Mouse (Mus musculus) testis, postnatal 14 days (tissue): Measurements from ENCODE around the gene Clip2.
"Not testable (repeated sequence)": the region's sequence is repeated elsewhere in the genome, so short reads cannot be mapped to it uniquely, and the experiment has no call there.

ENCODE experiments used
- DNase-seq: peaks from one replicate; pipeline ENCODE4 v3.0.0; 2021; ENCODE audit warnings: low spot score

Gene Clip2

DNA sequence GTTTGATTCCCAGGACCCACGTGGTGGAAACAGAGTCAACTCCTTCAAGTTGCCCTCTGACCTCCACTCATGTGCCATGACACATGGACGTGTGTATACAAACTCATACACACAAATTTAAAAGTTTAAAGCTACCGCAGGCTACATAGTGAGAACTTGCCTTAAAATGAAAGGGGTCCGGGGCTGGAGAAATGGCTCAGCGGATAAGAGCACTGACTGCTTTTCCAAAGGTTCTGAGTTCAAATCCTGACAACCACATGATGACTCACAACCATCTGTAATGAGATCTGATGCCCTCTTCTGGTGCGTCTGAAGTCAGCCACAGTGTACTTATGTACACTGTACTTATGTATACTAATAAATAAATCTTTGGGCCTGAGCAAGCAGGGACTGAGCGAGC is 93.1 kb downstream of the Clip2 start:
- no peak for DNase-seq

- DNase-seq = no peak
Observed at GRCm38 (mm10) chr5:134458416-134458815, 93.8 kb downstream of the Clip2 start.

- no peak for DNase-seq
Observed at GRCm38 (mm10) chr5:134457371-134457770, 94.9 kb downstream of the Clip2 start.

DNA sequence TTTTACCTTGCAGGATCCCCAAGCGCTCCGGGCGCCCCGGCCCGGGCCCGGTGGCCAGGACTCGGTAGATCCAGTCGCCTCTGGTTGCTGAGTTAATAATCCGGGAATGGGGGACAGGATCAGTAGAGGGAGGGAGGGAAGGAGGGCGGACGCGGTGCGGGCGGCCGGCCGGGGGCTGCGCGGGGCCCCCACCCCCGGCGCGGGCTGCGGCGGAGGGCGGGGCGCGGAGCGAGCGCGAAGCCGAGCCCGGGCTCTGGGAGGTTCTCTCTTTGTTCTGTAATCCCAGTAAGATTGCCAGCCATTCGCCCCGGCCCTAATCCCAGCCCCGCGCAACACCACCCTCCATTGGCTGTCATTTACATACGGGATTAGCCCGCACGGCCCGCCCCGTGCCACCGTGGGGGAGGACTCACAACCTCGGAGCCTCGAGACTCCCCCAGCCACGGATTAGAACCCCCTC is 95.7 kb downstream of the Clip2 start, which contains the start of gene Gtf2ird1:
Gene Gtf2ird1 (minus strand): TSS at position 214 of the 460 bp plus-strand sequence.
- DNase-seq = peak; percentile 61

DNA sequence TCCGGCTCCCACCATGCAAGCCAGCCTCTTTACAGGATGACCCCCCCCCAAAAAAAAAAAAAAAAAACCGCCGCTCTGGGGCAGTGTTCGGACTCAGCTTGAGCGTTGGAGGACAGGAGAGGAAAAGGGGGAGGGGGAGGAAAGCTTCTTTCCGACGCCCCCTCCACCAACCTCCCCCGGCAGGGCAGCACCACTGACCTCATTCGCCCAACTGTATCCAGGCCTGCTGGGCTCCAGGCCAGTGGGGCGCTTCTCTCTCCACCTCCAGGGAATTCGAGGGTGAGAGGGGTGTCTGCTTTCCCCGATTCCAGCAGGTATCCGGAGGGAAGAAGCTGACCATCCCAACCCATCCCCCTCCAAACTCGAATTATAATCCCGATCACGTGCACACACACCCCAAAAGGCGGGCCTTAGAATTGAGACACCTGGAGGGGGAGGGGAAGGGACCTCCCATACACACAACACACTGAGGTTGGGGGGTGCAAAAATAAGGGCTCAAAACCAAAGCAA is 96.3 kb downstream of the Clip2 start:
- DNase-seq = peak; percentile 56

- DNase-seq = no peak
Observed at GRCm38 (mm10) chr5:134455186-134455895, 96.9 kb downstream of the Clip2 start.

DNA sequence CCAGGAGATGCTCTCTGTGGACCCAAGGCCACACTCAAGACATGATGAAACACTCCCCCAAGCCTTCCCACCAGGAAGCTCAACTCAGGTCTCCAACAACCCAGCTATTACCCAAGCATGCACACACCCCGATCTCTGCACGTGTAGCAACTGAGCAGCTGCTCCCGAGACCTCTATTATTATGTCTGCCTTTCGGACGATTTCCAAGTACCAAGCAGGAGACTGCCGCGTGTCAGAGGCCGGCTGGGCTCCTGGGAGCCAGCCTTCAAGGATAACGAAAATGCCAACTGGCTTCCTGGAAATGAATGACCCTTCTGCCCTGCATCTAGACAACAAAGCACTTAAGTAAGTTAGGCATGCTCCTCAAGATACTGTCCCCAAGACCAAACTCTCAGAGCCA is 97.8 kb downstream of the Clip2 start:
- DNase-seq = no peak

DNA sequence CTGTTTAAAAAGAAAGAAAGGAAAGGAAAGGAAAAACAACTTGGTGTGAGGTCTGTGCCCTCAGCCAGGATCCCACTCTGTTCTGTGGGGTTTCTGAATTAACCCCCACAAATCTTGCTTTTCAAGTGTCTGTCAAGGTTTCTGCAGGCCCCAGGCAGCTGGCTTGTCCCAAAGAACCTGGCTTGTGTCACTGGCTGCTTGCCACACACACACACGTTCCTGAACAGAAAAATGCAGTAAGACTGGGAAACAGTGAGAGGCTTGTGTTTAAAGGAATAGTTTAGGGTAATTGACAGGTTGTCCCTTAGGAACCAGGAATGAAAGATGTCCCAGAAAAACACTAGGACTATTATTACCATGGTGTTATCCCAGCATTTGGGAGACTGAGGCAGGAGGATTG is 98.7 kb downstream of the Clip2 start:
- no peak for DNase-seq

GRCm38 (mm10) chr5:134446755-134447154 is 105.5 kb downstream of the Clip2 start:
- DNase-seq = not testable (repeated sequence)

- no peak for DNase-seq
Observed at GRCm38 (mm10) chr5:134445895-134446294, 106.3 kb downstream of the Clip2 start.

GRCm38 (mm10) chr5:134445208-134445831 is 106.9 kb downstream of the Clip2 start:
- no peak for DNase-seq

DNA sequence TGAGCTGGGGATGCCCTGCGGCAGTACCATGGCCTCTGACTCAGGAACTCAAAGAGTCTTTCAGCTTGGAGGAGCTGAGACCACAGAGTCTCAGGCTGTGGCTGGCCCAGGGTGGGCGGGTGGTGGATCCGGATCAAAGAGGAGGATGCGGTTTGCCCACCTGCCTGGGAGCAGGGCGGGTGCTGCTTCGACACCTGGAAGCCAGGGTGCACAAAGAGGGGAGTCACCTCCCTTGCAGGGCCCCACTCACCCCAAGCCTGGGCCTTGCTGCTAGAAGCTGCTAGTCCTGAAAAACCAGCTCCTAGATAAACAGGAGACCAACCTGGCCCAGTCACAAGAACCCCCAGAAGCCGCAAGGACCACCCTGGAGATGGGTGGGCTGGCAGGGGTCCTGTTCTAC is 107.8 kb downstream of the Clip2 start:
- DNase-seq = no peak

- DNase-seq = no peak
Observed at GRCm38 (mm10) chr5:134442066-134442465, 110.2 kb downstream of the Clip2 start.

- no peak for DNase-seq
Observed at GRCm38 (mm10) chr5:134441105-134441504, 111.1 kb downstream of the Clip2 start.

DNA sequence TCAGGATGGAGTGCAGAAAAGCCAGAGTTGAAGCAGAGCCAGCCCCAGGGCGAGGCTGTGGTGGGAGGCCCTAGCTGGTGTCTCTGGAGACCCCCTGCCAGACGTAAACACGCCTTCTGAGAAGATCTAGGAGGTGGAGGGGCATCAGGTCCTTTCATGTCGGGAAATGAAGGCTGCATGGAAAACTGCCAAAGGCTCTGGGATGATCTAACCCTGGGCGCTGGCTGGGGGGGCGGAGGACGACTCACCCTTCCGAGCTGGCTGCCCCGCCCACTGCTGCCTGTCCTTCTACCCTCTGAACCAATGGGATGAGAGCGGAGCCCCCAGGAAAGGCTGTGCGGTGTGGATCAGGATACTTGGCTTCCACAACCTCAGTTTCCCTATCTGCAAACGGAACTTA is 112.1 kb downstream of the Clip2 start:
- peak; percentile 35 for DNase-seq

DNA sequence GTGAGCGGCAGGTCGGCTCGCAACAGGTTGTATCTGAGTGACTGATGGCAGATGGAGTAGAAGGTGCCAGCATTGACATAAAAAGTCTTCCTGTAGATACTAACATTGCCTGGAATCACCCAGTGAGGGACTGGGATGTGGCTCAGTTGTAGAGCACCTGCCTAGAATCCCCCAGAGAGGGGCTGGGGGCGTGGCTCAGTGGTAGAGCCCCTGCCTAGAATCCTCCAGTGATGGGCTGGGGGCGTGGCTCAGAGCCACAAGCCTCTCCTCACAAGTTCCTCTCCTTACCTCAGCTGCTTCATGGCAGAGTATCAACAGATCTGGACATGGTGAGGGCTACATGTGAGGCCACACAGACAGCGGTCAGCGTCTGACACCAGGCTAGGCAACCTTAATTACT is 112.8 kb downstream of the Clip2 start:
- no peak for DNase-seq
